Mouse (Mus musculus) cerebellum, adult 11 months (tissue): ENCODE data around the gene Foxn1.

Experiments used
- DNase-seq: peaks from one replicate; pipeline ENCODE4 v3.0.0; 2022

Gene Foxn1

GRCm38 (mm10) chr11:78324000-78324785 is 62.2 kb downstream of the Foxn1 start:
- DNase-seq, result peak; percentile 55

DNA sequence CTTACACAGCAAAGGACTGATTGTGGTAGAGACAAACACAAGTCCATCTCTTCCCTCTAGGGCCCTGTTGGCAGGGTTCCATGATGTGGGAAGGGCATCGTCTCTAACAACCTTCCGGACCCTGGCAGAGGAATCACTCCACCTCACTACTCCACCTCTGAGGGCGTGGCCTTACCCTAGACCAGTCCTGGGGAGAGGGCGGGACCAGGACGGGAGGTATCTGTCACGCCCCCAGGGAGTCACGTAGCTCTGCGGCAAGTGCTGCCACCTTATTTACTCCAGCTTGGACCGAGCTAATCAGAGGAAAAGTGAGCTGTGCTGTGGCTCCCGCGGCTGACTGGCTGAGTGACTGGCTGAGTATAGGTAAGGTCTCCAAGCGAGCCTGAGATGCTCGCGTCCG is 63.5 kb downstream of the Foxn1 start, which contains the start of gene Aldoc:
Gene Aldoc, plus strand, starts transcription at position 109 of the 400 bp plus-strand sequence.
- DNase-seq, result peak; percentile 89

GRCm38 (mm10) chr11:78322076-78322831 is 64.1 kb downstream of the Foxn1 start:
- no peak for DNase-seq

DNA sequence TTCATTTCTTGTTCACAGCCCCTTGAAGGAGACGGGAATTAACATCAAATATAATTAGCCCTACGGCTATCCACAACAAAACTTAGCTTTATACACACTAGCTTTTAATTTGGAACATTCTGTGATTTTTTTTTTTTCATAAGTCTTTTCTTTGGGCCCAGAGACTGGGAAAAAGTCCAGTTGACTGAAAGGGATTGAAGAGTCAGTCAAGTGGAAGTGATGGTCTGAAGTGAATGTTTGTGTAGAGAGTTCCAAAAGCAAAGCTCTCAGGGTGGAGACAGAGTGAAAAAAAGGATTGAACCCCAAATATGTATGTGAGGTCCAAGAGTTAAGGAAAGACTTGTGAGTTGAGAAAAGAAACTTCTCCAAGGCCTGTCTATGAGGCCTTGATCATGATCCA is 67.9 kb downstream of the Foxn1 start:
- DNase-seq, result no peak

GRCm38 (mm10) chr11:78313662-78314061 is 72.7 kb downstream of the Foxn1 start:
- no peak for DNase-seq

DNA sequence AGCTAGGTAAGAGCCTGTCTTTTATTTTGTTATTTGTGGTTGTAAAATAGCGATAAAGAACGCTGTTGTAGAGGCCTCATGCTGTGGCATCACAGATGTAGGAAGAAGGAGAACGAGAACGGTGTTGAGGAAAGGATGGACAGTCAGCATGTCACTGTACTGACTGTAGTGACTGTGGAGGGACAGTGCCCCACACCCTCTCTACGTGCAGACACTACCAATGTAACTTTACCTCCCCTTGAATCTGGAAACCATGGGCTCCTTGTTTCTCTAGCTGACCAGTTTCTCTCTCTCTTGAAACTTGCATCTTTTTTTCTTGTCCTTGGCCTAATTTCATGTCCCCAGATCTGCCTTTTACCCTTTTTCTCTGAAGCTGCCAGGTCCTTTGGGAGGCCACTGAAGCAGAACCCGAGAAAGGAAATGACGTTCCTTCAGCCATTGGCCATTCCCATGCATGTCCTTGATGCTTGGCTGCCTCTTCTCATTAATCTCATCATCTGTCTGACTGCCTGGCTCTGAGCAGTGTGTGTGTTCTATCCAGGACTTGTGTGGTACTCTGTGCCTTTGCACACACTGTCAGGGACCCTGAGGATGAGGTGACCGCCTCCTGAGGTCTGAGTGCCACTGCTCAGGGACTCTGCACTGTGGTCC is 75.4 kb downstream of the Foxn1 start:
- no peak for DNase-seq
